Mouse (Mus musculus): ENCODE data around the gene Ilf3.

GRCm38 (mm10) chr9:21403745-21404144 lies 36.1 kb downstream of the Ilf3 start:
- TF ChIP-seq GATA1 (IDR thresholded peaks at IDR 0.05; ENCODE audit: low read length) (no peak), TAL1 (IDR thresholded peaks at IDR 0.05; ENCODE audit: low read length) (no peak)
